Mouse (Mus musculus): ENCODE measurements around the gene Adora3. TPM values are rescaled to one million over a fixed set of nuclear protein-coding genes. Genes with fewer than 3 reads are reported as not detected.

Gene Adora3
- polyA plus RNA-seq, 1 experiment, result 0.39 TPM

DNA sequence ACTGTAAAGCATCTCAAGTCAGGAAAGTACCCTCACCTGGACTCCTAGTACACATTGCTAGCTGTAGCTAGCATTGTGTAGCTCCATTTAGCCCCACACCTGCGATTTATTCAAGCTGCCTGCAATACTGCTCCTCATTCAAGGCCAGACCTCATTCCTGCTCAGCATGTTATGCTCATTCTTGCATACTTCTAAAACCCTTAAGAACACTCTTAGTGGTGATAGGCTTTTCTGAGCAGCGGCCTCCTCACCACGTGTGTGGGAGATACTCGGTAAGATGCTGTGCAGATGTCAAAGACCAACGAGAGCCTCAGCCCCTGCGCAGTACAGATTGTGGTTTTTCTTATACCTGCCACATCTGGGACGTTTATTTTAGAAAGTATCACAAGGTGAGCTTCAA, 59.2 kb downstream of the Adora3 start:
- H3K27ac ChIP-seq (ENCODE audit: insufficient read depth, low read depth, low read length), result peak overlapping the region; percentile 3; the same call in 1 of the 2 replicates
- TF ChIP-seq CTCF (IDR thresholded peaks at IDR 0.05; ENCODE audit: extremely low read depth, insufficient read length, insufficient replicate concordance, low read depth, low read length), result no peak

DNA sequence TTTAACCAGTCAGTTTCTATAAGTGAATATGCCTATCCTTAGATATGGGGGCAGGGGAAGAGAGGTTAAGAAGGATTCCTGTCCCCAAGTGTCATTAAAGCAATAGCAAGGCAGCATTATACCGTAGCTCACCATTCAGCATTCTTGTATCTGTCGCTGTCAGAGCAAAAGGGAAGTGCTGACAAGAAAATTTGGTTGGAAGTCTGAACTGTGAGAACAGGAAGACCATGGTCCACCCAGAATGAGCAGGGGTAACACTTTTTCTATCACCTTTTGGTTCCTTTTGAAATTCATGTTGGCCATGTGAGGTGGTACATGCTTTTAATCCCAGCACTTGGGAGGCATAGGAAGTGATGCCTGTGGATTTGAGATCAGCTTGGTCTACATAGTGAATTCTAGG, 60.4 kb downstream of the Adora3 start:
- H3K4me3 ChIP-seq (ENCODE audit: low read depth, low read length), result no peak overlapping the region
- TF ChIP-seq POLR2A (IDR thresholded peaks at IDR 0.05; ENCODE audit: low read depth, low read length) (no peak), CTCF (IDR thresholded peaks at IDR 0.05; ENCODE audit: extremely low read depth, insufficient read length, insufficient replicate concordance, low read depth, low read length) (no peak)
- no peak overlapping the region for H3K27ac ChIP-seq (ENCODE audit: insufficient read depth, low read depth, low read length)
- H3K36me3 ChIP-seq (ENCODE audit: control insufficient read depth, insufficient read depth, low read length), result no peaks in the 10 kb centered on the region
- WGBS, result 80% methylated on average over 2 of the region's 2 CpGs
- H3K4me1 ChIP-seq (ENCODE audit: control insufficient read depth, insufficient read depth, insufficient read length, low read length), result no peaks in the 10 kb centered on the region
- H3K27me3 ChIP-seq (ENCODE audit: control insufficient read depth, insufficient read depth, low read length), result no peaks in the 10 kb centered on the region

More for the DNA sequence above, 59.2 kb downstream of the Adora3 start:
- H3K36me3 ChIP-seq (ENCODE audit: control insufficient read depth, insufficient read depth, low read length), result no peaks in the 10 kb centered on the region
- H3K4me3 ChIP-seq (ENCODE audit: low read depth, low read length), result no peak overlapping the region
- WGBS, result 74% methylated on average over 7 of the region's 7 CpGs
- no peaks in the 10 kb centered on the region for H3K4me1 ChIP-seq (ENCODE audit: control insufficient read depth, insufficient read depth, insufficient read length, low read length)
- no peaks in the 10 kb centered on the region for H3K27me3 ChIP-seq (ENCODE audit: control insufficient read depth, insufficient read depth, low read length)

DNA sequence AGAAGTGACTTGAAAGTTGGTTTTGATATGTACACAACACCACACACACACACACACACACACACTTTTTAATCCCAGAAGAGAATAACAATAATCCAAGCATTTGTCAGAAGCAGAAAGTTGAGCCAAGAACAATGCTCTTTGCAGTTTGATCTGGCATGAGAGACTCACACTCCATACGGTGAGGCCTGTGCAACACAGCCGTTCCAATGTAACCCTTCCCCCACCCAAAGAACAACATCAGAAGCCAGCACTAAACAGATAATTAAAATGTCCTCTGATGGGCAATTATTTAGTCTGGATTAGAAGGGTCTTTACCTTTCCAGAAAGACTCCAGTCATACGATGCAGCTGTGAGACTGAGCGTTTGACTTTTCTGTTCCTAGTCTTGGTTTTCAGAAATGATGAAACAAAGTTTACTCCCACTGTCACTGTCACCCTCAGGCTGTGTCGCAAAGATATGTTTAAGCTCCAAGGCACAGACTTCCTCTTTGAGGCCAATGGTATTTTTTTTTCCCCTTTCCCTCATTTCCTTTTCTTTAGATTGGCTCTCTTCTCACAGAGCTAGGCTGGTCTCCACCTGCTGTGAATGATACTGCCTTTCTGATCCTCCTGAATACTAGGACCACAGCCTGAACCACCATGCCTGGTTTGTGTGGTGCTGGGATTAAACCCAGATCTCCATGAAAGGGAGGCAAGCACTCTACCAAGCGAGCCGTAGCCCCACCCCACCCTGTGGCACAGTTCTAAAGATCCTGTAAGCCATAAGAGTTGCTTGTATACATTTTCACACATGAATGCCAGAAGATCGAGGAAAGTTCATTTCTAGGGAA, 61.8 kb downstream of the Adora3 start, which contains the start of gene I830077J02Rik:
Gene I830077J02Rik (minus strand): TSS at position 425 of the 832 bp plus-strand sequence.
- Histone ChIP-seq H3K27me3 (ENCODE audit: control insufficient read depth, insufficient read depth, low read length) (no peaks in the 10 kb centered on the region), H3K4me3 (ENCODE audit: low read depth, low read length) (no peak within 1 kb of the TSS), H3K4me1 (ENCODE audit: control insufficient read depth, insufficient read depth, insufficient read length, low read length) (no peaks in the 10 kb centered on the region), H3K27ac (ENCODE audit: insufficient read depth, low read depth, low read length) (peak within 1 kb of the TSS; percentile 10; the same call in 1 of the 2 replicates), H3K36me3 (ENCODE audit: control insufficient read depth, insufficient read depth, low read length) (0 out of 2 replicates have a peak, but pooled peaks cover 5% of the 10 kb centered on the region)
- no peak for TF ChIP-seq CTCF (IDR thresholded peaks at IDR 0.05; ENCODE audit: extremely low read depth, insufficient read length, insufficient replicate concordance, low read depth, low read length)
- TF ChIP-seq POLR2A (IDR thresholded peaks at IDR 0.05; ENCODE audit: low read depth, low read length), result no peak
- WGBS, result 78% methylated on average over 8 of the region's 8 CpGs

DNA sequence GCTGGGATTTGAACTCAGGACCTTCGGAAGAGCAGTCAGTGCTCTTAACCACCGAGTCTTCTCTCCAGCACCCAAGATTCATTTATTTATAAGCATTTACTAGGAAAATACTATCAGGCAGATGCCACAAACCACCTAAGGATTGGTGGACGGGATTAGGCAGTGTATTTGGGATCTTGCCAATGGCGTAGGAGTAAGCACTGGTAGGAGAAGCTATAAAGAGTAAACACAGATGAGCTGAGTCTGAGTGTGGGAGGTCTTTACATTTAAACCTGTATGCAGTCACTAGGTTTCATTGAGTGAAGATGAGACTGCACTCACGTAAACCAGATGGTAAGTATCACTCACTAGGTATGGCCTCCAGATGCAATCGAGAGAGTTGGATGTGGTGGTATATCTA, 63.3 kb downstream of the Adora3 start:
- 88% methylated on average over 6 of the region's 6 CpGs for WGBS
- no peaks in the 10 kb centered on the region for H3K27me3 ChIP-seq (ENCODE audit: control insufficient read depth, insufficient read depth, low read length)
- TF ChIP-seq CTCF (IDR thresholded peaks at IDR 0.05; ENCODE audit: extremely low read depth, insufficient read length, insufficient replicate concordance, low read depth, low read length) (no peak), POLR2A (IDR thresholded peaks at IDR 0.05; ENCODE audit: low read depth, low read length) (no peak)
- no peak overlapping the region for H3K4me3 ChIP-seq (ENCODE audit: low read depth, low read length)
- no peak overlapping the region for H3K27ac ChIP-seq (ENCODE audit: insufficient read depth, low read depth, low read length)
- peaks cover 9% of the 10 kb centered on the region; the same call in 1 of the 2 replicates for H3K36me3 ChIP-seq (ENCODE audit: control insufficient read depth, insufficient read depth, low read length)
- no peaks in the 10 kb centered on the region for H3K4me1 ChIP-seq (ENCODE audit: control insufficient read depth, insufficient read depth, insufficient read length, low read length)

DNA sequence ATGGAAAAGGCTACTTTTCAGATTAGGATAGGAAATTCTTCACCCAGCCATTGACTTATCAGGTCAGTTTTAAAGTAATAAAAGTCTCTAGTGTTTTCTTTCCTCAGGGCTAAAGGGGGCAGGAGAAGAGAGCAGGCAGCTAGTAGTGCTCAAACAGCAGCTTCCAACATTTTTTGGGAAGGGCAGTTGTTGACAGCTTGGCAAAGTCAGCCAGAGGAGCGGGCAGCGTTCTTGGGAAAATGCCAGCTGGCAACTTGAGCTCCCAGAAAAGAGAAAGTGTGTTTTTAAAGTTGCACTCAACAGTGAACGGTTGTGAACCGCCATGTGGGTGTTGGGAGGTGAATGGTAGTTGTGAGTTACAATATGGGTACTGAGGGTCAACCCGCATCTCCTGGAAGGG, 64.4 kb downstream of the Adora3 start:
- Histone ChIP-seq H3K27me3 (ENCODE audit: control insufficient read depth, insufficient read depth, low read length) (no peaks in the 10 kb centered on the region), H3K36me3 (ENCODE audit: control insufficient read depth, insufficient read depth, low read length) (peaks cover 9% of the 10 kb centered on the region; the same call in 1 of the 2 replicates), H3K4me3 (ENCODE audit: low read depth, low read length) (no peak overlapping the region), H3K4me1 (ENCODE audit: control insufficient read depth, insufficient read depth, insufficient read length, low read length) (no peaks in the 10 kb centered on the region), H3K27ac (ENCODE audit: insufficient read depth, low read depth, low read length) (no peak overlapping the region)
- TF ChIP-seq POLR2A (IDR thresholded peaks at IDR 0.05; ENCODE audit: low read depth, low read length) (no peak), CTCF (IDR thresholded peaks at IDR 0.05; ENCODE audit: extremely low read depth, insufficient read length, insufficient replicate concordance, low read depth, low read length) (no peak)
- WGBS, result 41% methylated on average over 5 of the region's 5 CpGs

DNA sequence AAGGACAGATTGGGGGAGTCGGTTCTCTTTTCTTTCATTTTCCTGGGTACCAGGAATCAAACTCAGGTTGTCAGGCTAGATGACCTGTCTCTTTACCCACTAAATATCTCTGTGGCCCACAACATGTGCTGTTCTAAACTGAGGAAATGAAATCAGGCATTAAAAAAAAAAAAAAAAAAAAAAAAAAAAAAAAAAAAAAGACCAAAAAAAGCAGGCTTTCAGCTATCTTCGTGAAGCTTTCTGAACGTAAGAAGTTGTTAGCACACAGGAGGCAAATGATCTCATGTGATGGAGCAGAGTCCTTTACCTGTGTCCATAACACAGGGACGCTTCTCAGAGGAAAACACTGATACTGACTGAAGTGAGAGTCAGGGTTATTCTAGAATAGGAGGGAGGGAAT, 65.5 kb downstream of the Adora3 start:
- TF ChIP-seq CTCF (IDR thresholded peaks at IDR 0.05; ENCODE audit: extremely low read depth, insufficient read length, insufficient replicate concordance, low read depth, low read length) (no peak), POLR2A (IDR thresholded peaks at IDR 0.05; ENCODE audit: low read depth, low read length) (no peak)
- Histone ChIP-seq H3K36me3 (ENCODE audit: control insufficient read depth, insufficient read depth, low read length) (peaks cover 13% of the 10 kb centered on the region), H3K27ac (ENCODE audit: insufficient read depth, low read depth, low read length) (no peak overlapping the region), H3K4me1 (ENCODE audit: control insufficient read depth, insufficient read depth, insufficient read length, low read length) (no peaks in the 10 kb centered on the region), H3K27me3 (ENCODE audit: control insufficient read depth, insufficient read depth, low read length) (no peaks in the 10 kb centered on the region), H3K4me3 (ENCODE audit: low read depth, low read length) (no peak overlapping the region)
- WGBS, result 74% methylated on average over 4 of the region's 4 CpGs

DNA sequence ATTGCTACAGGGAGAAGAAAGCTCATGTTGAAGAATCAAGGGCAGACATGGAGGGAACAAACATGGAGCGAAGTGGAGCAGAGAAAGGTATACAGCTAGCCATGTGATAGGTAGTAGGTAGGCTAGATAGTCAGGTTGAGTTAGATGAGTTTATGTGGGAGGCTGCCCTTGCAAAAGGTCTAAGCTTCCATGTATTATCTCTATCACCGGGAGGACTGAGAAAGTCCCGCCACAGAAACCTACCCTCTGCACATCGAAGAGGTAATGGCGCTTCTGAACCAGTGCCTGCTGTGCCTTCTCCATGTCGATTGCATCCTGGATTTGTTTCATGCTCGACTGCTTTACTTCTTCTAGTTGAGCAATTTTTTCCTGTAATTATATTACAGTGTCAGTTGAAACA, 80.7 kb downstream of the Adora3 start:
- H3K4me3 ChIP-seq (ENCODE audit: low read depth, low read length), result no peak overlapping the region
- WGBS, result 94% methylated on average over 7 of the region's 7 CpGs
- no peaks in the 10 kb centered on the region for H3K4me1 ChIP-seq (ENCODE audit: control insufficient read depth, insufficient read depth, insufficient read length, low read length)
- H3K27ac ChIP-seq (ENCODE audit: insufficient read depth, low read depth, low read length), result no peak overlapping the region
- peaks cover 59% of the 10 kb centered on the region for H3K36me3 ChIP-seq (ENCODE audit: control insufficient read depth, insufficient read depth, low read length)
- H3K27me3 ChIP-seq (ENCODE audit: control insufficient read depth, insufficient read depth, low read length), result no peaks in the 10 kb centered on the region
- no peak for TF ChIP-seq CTCF (IDR thresholded peaks at IDR 0.05; ENCODE audit: extremely low read depth, insufficient read length, insufficient replicate concordance, low read depth, low read length)
